Mouse (Mus musculus): ENCODE data around the gene Fcgr3. TPM values are rescaled to one million over a fixed set of nuclear protein-coding genes. Genes with fewer than 3 reads are reported as not detected.
"Not testable (repeated sequence)": the region's sequence is repeated elsewhere in the genome, so short reads cannot be mapped to it uniquely, and the experiment has no call there.

Gene Fcgr3
- total RNA-seq, 2 experiments from 2014 or later: 100 to 110 TPM

GRCm38 (mm10) chr1:171088237-171088869 lies 23.6 kb upstream of the Fcgr3 start:
- ATAC-seq (replicated peaks; ENCODE audit: low FRiP score, poor library complexity, severe bottlenecking): not testable (repeated sequence)

DNA sequence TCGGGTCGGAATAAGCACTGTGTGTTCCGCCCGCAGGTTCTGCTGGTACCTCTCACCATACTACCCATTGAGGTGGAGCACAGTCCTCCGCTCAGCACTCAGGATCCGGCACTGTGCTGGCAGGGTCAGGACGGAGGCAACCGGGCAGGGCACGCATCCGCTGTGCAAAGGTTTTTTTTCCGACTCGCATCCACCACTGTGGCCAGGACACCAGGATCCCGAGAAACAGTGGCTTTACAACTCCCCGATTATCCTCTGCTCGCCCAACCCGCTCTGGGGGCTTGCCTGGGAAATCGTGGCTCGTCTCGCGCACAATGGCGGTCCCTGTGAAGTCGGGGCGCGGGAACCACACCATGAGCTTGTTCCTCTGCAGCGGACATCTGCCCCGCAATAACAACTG lies 21.0 kb upstream of the Fcgr3 start:
- no peak for ATAC-seq (replicated peaks; ENCODE audit: low FRiP score, poor library complexity, severe bottlenecking)

GRCm38 (mm10) chr1:171081512-171082231 lies 16.9 kb upstream of the Fcgr3 start:
- peak; percentile 7; the same call in 1 of the 2 replicates for ATAC-seq (replicated peaks; ENCODE audit: low FRiP score, poor library complexity, severe bottlenecking)

GRCm38 (mm10) chr1:171079825-171080224 lies 15.1 kb upstream of the Fcgr3 start:
- not testable (repeated sequence) for ATAC-seq (replicated peaks; ENCODE audit: low FRiP score, poor library complexity, severe bottlenecking)

- peak; percentile 37 for ATAC-seq (replicated peaks; ENCODE audit: low FRiP score, poor library complexity, severe bottlenecking)
Observed at GRCm38 (mm10) chr1:171079345-171079744, 14.6 kb upstream of the Fcgr3 start.

DNA sequence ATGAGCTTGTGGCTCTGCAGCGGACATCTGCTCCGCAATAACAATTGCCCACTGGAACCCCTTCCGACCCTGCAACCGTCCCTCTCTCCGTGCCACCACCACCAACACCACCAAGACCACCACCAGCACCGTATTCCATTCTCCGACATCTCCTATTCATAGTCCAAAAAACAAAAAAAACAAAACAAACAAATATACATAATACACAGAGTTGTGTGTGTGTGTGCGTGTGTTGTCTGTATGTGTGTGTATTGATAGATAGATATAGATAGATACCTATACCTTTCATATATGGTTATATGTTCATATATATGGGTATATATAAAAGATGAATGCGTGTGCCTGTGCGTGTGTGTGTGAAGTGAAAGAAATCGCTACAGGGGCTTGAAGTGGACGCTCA lies 13.7 kb upstream of the Fcgr3 start:
- ATAC-seq (replicated peaks; ENCODE audit: low FRiP score, poor library complexity, severe bottlenecking): not testable (repeated sequence)

DNA sequence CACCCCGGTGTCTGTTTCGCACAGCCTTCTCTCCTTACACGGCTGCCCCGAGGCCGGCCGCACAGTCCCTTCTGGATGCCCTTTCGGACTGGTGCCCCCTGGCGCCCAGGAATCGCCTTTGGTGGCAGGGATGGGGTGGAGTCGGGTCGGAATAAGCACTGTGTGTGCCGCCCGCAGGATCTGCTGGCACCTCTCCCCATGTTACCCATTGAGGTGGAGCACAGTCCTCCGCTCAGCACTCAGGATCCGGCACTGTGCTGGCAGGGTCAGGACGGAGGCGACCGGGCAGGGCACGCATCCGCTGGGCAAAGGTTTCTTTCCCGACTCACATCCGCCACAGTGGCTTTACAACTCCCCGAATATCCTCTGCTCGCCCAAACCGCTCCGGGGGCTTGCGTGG lies 13.2 kb upstream of the Fcgr3 start:
- not testable (repeated sequence) for ATAC-seq (replicated peaks; ENCODE audit: low FRiP score, poor library complexity, severe bottlenecking)

DNA sequence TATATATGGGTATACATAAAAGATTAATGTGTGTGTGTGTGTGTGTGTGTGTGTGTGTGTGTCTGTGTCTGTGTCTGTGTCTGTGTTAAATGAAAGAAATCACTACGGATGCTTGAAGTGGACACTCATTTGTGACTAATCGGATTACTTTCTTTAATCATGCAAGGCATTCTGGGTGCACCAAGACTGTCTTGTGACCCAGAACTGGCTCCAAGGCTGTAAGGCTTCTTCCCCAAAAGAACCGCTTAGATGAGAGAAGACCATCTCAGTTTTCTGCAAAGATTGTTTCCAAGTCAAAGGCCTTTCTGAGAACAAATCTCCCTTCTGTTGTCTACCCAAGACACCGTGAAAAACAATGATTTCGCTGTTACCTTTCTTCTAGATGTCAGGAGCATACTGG lies 12.5 kb upstream of the Fcgr3 start:
- not testable (repeated sequence) for ATAC-seq (replicated peaks; ENCODE audit: low FRiP score, poor library complexity, severe bottlenecking)

GRCm38 (mm10) chr1:171076176-171076575 lies 11.4 kb upstream of the Fcgr3 start:
- not testable (repeated sequence) for ATAC-seq (replicated peaks; ENCODE audit: low FRiP score, poor library complexity, severe bottlenecking)

DNA sequence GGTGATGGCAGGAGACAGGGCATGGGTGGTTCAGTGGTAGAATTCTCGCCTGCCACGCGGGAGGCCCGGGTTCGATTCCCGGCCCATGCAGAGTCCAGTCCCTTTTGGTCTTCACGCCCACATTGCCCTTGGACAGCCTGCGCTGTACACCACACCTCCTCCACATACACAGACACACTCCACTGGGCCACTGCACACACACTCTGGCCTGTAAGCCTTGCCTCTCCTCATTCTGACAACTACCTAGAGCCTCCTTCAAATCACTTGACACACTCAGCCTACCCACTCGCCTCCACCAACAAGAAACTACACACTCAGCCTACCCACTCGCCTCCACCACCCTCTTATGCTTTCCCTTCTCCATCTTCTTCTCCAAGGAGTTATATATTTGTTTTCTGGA lies 9.5 kb upstream of the Fcgr3 start:
- ATAC-seq (replicated peaks; ENCODE audit: low FRiP score, poor library complexity, severe bottlenecking): peak; percentile 12; the same call in 1 of the 2 replicates

- not testable (repeated sequence) for ATAC-seq (replicated peaks; ENCODE audit: low FRiP score, poor library complexity, severe bottlenecking)
Observed at GRCm38 (mm10) chr1:171072217-171072616, 7.5 kb upstream of the Fcgr3 start.

DNA sequence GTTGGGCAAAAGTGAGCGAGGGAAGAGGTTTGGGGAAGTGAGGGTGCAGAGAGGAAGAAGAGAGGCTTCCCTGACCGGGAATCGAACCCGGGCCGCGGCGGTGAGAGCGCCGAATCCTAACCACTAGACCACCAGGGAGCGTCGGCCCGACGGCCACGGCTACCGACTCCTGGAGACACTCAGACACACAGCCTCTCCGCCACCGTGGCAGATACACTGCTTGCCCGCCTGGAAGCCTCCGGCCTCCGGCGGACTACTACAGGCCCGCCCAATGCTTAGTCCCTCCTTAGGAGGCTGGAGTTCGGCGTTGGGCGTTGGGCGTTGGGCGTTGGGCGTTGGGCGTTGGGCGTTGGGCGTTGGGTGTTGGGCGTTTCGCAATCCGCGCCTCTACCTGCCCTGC lies 7.0 kb upstream of the Fcgr3 start:
- peak; percentile 42 for ATAC-seq (replicated peaks; ENCODE audit: low FRiP score, poor library complexity, severe bottlenecking)

DNA sequence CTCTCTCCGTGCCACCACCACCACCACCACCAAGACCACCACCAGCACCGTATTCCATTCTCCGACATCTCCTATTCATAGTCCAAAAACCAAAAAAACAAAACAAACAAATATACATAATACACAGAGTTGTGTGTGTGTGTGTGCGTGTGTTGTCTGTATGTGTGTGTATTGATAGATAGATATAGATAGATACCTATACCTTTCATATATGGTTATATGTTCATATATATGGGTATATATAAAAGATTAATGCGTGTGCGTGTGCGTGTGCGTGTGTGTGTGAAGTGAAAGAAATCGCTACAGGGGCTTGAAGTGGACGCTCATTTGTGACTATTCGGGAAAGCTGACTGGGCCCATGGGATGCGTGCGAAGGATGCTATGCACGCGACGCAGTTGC lies 6.1 kb upstream of the Fcgr3 start:
- not testable (repeated sequence) for ATAC-seq (replicated peaks; ENCODE audit: low FRiP score, poor library complexity, severe bottlenecking)

GRCm38 (mm10) chr1:171069508-171069907 lies 4.8 kb upstream of the Fcgr3 start:
- ATAC-seq (replicated peaks; ENCODE audit: low FRiP score, poor library complexity, severe bottlenecking): not testable (repeated sequence)

GRCm38 (mm10) chr1:171067928-171068327 lies 3.2 kb upstream of the Fcgr3 start:
- not testable (repeated sequence) for ATAC-seq (replicated peaks; ENCODE audit: low FRiP score, poor library complexity, severe bottlenecking)

GRCm38 (mm10) chr1:171066583-171066982 lies 1.8 kb upstream of the Fcgr3 start:
- peak; percentile 14 for ATAC-seq (replicated peaks; ENCODE audit: low FRiP score, poor library complexity, severe bottlenecking)

GRCm38 (mm10) chr1:171065768-171066167 lies 1.0 kb upstream of the Fcgr3 start:
- 0 out of 2 replicates have a peak, but pooled peaks have one; percentile 9 for ATAC-seq (replicated peaks; ENCODE audit: low FRiP score, poor library complexity, severe bottlenecking)

- 0 out of 2 replicates have a peak, but pooled peaks have one; percentile 10 for ATAC-seq (replicated peaks; ENCODE audit: low FRiP score, poor library complexity, severe bottlenecking)
Observed at GRCm38 (mm10) chr1:171065243-171065587, 480 bp upstream of the Fcgr3 start.

DNA sequence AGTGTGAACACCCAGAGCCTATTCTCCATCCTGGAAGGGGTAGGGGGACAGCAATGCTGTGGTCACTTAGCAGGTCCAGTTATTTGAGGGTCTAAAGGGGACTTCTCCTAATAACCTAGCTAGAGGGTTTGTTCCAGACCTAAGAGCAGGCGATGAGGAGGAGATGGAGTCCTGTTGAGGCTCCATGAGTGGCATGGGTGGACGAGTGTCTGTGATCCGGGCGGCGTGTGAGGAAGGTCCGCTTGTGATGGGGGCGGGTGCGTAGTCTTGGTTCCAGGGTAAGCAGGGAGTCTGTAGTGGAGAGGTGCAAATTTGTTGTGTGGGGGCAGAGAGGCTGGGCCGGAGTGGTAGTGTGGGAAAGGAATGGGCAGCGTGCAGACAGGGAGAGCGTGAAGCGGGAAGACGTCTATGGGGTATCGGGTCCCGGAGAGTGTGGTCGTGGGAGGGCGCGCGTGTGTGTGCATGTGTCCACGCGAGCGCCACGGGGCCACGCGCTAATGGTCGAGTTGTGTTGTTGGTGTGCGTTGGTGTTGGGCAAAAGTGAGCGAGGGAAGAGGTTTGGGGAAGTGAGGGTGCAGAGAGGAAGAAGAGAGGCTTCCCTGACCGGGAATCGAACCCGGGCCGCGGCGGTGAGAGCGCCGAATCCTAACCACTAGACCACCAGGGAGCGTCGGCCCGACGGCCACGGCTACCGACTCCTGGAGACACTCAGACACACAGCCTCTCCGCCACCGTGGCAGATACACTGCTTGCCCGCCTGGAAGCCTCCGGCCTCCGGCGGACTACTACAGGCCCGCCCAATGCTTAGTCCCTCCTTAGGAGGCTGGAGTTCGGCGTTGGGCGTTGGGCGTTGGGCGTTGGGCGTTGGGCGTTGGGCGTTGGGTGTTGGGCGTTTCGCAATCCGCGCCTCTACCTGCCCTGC lies 905 bp downstream of the Fcgr3 start:
- peak; percentile 60 for ATAC-seq (replicated peaks; ENCODE audit: low FRiP score, poor library complexity, severe bottlenecking)

GRCm38 (mm10) chr1:171061566-171061965 lies 3.2 kb downstream of the Fcgr3 start:
- no peak for ATAC-seq (replicated peaks; ENCODE audit: low FRiP score, poor library complexity, severe bottlenecking)

Measured in erythroblast, adult 5-6 weeks (primary cell).